Mouse (Mus musculus) lung, postnatal 0 days (tissue): ENCODE measurements around the gene Hoxa2. TPM values are rescaled to one million over a fixed set of nuclear protein-coding genes. Genes with fewer than 3 reads are reported as not detected.
A peak's percentile ranks its signal among the peaks of the same experiment; 100 is the strongest.

Source experiments
- ATAC-seq: fragments of 200-750 bp; cut with Nextera tagmentation; 2 replicates; pipeline ENCODE4 v1.8.0; 2017; ENCODE audit warnings: moderate library complexity
- DNase-seq: peaks from one replicate; pipeline ENCODE4 v3.0.0-alpha.2; 2016; ENCODE audit warnings: low spot score
- H3K27ac ChIP-seq: fragments of 300-500 bp; sonication (generic); 2 replicates; pipeline ENCODE4 v1.5.1; 2014; ENCODE audit warnings: antibody characterized with exemption, mild to moderate bottlenecking, low read length, mixed read lengths
- H3K27me3 ChIP-seq: fragments of 300-500 bp; sonication (generic); replicated peaks from 2 replicates; pipeline ENCODE4 v1.6.1; 2014; ENCODE audit warnings: low read length, mixed read lengths; ENCODE audit not compliant: insufficient read depth
- H3K36me3 ChIP-seq: fragments of 300-500 bp; sonication (generic); 2 replicates; pipeline ENCODE4 v1.6.1; 2014; ENCODE audit warnings: low read length, mixed read lengths; ENCODE audit not compliant: insufficient read depth
- H3K4me1 ChIP-seq: fragments of 300-500 bp; sonication (generic); 2 replicates; pipeline ENCODE4 v1.6.1; 2014; ENCODE audit warnings: antibody characterized with exemption, low read depth, low read length, mixed read lengths; ENCODE audit not compliant: insufficient read depth
- H3K4me2 ChIP-seq: fragments of 300-500 bp; sonication (generic); replicated peaks from 2 replicates; pipeline ENCODE4 v1.6.1; 2014; ENCODE audit warnings: low read depth, mild to moderate bottlenecking, low read length, moderate library complexity, mixed read lengths
- H3K4me3 ChIP-seq: fragments of 300-500 bp; sonication (generic); 2 replicates; pipeline ENCODE4 v1.5.1; 2014; ENCODE audit warnings: low read depth, low read length
- H3K9ac ChIP-seq: fragments of 300-500 bp; sonication (generic); replicated peaks from 2 replicates; pipeline ENCODE4 v1.6.1; 2014; ENCODE audit warnings: low read depth, mild to moderate bottlenecking
- H3K9me3 ChIP-seq: fragments of 300-500 bp; sonication (generic); 2 replicates; pipeline ENCODE4 v1.6.1; 2016; ENCODE audit warnings: low read length, mixed read lengths
- CTCF ChIP-seq: IDR thresholded peaks from 2 replicates; pipeline ENCODE4 v1.5.1; 2016; ENCODE audit warnings: antibody characterized with exemption, mild to moderate bottlenecking
- EP300 ChIP-seq: IDR thresholded peaks from 2 replicates; pipeline ENCODE4 v1.6.1; 2016; ENCODE audit warnings: antibody characterized with exemption, mild to moderate bottlenecking, control low read depth
- WGBS: fragments of 180-500 bp; shearing (Covaris S2); extraction: QIAGEN DNeasy Blood & Tissue Kit; methylation state at CpG from one replicate; pipeline ENCODE4 v1.1.7; 2014; 5-methylcytosine and 5-hydroxymethylcytosine counted together
- polyA plus RNA-seq: library from polyadenylated mRNA; unstranded; fragments of >200 nt; fragmentation: Nextera tagmentation; extraction: Ambion mirVana; gene quantifications from 2 replicates; pipeline ENCODE4 v1.2.1, GENCODE M21; 2015

Gene Hoxa2
- polyA plus RNA-seq, 1 experiment from 2014 or later: 7.2 TPM

DNA sequence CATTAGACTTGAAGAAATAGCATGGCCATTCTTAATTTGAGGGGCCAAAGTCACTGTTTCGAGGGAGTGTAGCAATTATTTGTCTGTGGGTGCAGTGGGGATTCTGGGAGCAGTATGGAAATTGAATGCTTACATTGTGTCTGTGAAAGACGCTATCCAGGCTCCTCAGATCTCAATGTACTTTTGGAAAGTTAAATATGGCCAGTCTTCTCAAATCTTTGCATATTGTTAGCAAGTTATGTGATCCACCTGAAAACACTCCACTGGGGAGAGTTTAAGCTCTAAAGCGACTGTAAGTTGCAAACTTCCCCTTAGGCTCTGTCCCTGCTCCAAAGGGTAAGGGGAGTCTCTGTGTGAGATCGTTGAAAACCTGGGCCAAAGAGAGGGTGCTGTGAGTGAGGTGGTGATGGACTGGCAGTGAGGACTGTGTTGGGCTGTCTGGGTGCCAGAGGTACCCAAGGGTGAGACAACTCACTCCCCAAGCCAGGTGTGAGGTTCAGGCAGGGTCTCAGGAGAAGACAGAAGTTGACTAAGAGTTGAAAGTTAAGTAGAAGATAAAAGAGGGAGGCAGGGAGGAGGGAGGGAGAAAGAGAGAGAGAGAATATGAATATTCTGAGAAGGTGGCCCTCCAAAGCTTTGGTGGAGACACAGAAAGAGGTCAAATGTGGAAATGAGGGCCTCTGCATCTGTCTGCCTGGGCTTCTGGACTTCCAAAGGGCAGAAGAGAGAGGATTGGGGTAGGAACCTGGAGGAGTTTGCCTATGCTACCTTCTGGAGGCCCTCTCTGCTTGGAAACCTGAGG lies 42.5 kb upstream of the Hoxa2 start:
- peak overlapping the region; percentile 55 for H3K4me2 ChIP-seq
- no peak for ATAC-seq
- TF ChIP-seq EP300 (no peak), CTCF (no peak)

DNA sequence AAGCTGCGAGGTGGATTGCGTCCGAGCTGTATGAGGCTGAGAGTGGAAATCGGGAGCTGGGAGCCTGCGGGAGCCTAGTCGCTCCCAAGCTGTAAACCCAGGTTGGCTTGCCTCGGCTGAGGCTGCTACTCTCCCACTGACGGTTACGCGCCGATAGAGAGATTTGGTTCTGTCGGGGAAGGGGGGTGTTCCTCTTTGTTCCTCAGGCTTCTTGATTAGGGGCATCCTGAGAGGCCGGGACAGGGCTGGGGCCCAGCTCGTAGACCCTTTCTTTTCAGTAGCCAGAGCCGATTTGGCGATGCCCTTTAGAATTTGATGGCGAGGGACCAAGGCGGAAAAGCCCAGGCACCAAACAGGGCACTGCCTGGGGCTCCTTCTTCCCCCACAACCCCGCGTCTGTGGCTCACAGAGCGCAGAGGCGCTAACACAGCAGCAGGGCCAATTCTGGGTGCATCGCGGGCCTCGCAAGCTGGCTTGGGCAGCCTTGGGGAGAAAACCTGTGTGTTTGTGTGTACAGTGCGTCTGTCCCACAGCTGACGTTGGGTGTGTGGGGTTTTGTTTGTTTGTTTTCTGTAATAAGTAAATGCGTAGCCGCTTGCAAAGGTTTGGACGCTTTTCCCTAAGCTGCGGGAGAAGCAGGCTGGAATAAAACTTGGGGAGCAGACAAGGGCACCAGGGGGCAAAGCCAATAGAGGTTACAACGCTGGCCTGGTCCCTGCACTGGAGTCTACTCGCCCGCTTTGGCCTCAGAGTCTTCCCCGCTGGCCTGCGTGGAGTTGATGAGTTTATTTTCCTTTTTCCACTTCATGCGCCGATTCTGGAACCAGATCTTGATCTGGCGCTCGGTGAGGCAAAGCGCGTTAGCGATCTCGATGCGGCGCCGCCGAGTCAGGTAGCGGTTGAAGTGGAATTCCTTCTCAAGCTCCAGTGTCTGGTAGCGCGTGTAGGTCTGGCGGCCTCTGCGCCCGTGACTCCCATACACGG lies 41.3 kb upstream of the Hoxa2 start:
- Histone ChIP-seq H3K4me3 (peak overlapping the region; percentile 12; the same call in 1 of the 2 replicates), H3K9me3 (no peaks in the 10 kb centered on the region), H3K27me3 (peaks cover 37% of the 10 kb centered on the region; the same call in 1 of the 2 replicates), H3K36me3 (no peaks in the 10 kb centered on the region), H3K27ac (peak overlapping the region; percentile 60), H3K4me1 (no peaks in the 10 kb centered on the region; the same call in 1 of the 2 replicates), H3K9ac (peak overlapping the region; percentile 26), H3K4me2 (peak overlapping the region; percentile 55)
- no peak for TF ChIP-seq EP300
- no peak for TF ChIP-seq CTCF
- ATAC-seq (no peak), DNase-seq (no peak)
- WGBS: 23% methylated on average over 55 of the region's 55 CpGs

More for the DNA sequence above, 42.5 kb upstream of the Hoxa2 start:
- Histone ChIP-seq H3K36me3 (no peaks in the 10 kb centered on the region), H3K9ac (no peak overlapping the region), H3K4me3 (peak overlapping the region; percentile 1; the same call in 1 of the 2 replicates), H3K9me3 (no peaks in the 10 kb centered on the region), H3K27me3 (peaks cover 46% of the 10 kb centered on the region; the same call in 1 of the 2 replicates), H3K4me1 (no peaks in the 10 kb centered on the region; the same call in 1 of the 2 replicates), H3K27ac (0 out of 2 replicates have a peak overlapping the region, but pooled peaks have one; percentile 59)
- DNase-seq: no peak
- WGBS: 34% methylated on average over 4 of the region's 4 CpGs

DNA sequence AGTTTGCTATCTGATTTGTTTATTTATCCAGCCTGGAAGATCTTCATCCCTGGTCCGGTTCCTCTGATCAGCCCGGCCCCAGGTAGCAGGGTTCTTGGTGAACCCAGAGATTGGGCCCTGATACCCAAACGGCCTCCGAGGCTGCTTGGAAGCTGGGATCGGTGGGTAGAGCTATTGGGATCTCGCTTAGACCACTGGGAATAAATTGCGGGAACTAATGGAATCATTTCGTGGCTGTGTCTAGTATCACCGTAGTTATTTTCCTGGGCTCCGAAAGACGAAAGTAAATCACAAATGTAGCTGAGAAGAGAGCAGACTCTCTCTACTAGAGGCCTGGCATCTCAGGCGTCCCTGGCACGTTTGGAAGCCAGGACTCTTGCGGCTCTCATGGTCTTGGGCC lies 40.6 kb upstream of the Hoxa2 start:
- 20% methylated on average over 14 of the region's 14 CpGs for WGBS
- peak overlapping the region; percentile 26; the same call in 1 of the 2 replicates for H3K9ac ChIP-seq
- no peaks in the 10 kb centered on the region for H3K9me3 ChIP-seq
- TF ChIP-seq EP300 (no peak), CTCF (no peak)
- H3K36me3 ChIP-seq: no peaks in the 10 kb centered on the region
- H3K4me2 ChIP-seq: peak overlapping the region; percentile 55
- H3K27me3 ChIP-seq: peaks cover 35% of the 10 kb centered on the region; the same call in 1 of the 2 replicates
- H3K4me3 ChIP-seq: peak overlapping the region; percentile 60
- no peaks in the 10 kb centered on the region; the same call in 1 of the 2 replicates for H3K4me1 ChIP-seq
- peak overlapping the region; percentile 60 for H3K27ac ChIP-seq
- no peak for ATAC-seq
- no peak for DNase-seq

DNA sequence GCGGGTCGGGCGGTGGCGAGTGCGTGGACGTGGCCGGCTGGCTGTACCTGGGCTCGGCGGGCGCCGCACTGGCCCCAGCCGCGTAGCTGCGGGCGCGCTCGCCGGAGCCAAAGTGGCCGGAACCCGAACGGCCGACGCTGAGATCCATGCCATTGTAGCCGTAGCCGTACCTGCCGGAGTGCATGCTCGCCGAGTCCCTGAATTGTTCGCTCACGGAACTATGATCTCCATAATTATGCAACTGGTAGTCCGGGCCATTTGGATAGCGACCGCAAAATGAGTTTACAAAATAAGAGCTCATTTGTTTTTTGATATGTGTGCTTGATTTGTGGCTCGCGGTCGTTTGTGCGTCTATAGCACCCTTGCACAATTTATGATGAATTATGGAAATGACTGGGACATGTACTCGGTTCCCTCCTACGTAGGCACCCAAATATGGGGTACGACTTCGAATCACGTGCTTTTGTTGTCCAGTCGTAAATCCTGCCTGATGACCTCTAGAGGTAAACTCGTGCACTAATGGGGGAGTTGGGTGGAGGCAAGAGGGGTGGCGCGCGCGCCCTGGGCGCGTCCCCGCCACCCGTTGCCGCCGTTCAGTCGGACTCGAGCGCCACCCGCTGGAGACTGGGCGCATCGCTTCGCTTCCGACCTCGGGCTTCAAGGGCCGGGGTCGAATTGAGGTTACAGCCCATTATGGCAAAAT lies 39.6 kb upstream of the Hoxa2 start, which contains the start of gene Hoxa5:
Gene Hoxa5, minus strand, starts transcription at position 538 of the 703 bp plus-strand sequence.
- H3K36me3 ChIP-seq: no peaks in the 10 kb centered on the region
- peak within 1 kb of the TSS; percentile 92 for H3K9ac ChIP-seq
- WGBS: under 1% methylated on average over 65 of the region's 65 CpGs
- no peaks in the 10 kb centered on the region for H3K9me3 ChIP-seq
- peak within 1 kb of the TSS; percentile 60 for H3K4me3 ChIP-seq
- H3K27ac ChIP-seq: peak within 1 kb of the TSS; percentile 87
- no peaks in the 10 kb centered on the region; the same call in 1 of the 2 replicates for H3K4me1 ChIP-seq
- TF ChIP-seq CTCF: peak; percentile 94
- peak; percentile 84 for TF ChIP-seq EP300
- H3K27me3 ChIP-seq: peaks cover 30% of the 10 kb centered on the region; the same call in 1 of the 2 replicates
- peak within 1 kb of the TSS; percentile 55 for H3K4me2 ChIP-seq
- DNase-seq: peak; percentile 98
- peak; percentile 93 for ATAC-seq

DNA sequence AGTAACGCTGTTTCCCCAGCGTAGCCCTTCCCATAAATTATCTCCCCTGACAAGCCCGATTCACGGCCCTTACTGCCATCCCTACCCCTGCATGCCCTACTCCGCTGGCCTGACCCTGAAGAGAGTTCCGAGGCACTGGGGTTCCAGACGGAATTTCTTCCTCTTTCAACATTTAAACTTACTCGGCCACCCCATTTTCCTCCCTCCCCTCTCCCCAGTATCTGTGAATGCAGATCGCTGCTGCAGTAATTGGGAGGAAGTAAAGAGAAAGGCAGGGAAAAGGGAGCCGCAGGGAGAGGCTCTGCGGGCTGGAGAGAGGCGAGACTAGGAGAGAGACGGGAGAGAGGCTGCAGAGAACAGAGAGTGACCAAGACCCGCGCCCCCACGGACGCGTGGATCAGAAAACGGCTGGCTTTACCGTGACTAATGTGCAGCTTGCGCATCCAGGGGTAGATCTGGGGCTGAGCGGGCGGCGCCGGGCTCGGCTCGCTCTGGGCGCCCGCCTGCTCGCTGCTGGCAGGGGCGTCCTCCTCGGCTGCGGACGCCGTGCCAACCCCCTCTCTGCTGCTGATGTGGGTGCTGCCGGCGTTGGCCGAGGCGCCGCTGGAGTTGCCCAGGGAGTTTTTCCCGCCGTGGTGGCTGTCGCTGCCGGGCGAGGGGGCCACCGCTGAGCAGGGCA lies 38.9 kb upstream of the Hoxa2 start:
- H3K9me3 ChIP-seq: no peaks in the 10 kb centered on the region
- no peak for TF ChIP-seq CTCF
- TF ChIP-seq EP300: no peak
- peak overlapping the region; percentile 60 for H3K4me3 ChIP-seq
- H3K4me1 ChIP-seq: no peaks in the 10 kb centered on the region; the same call in 1 of the 2 replicates
- WGBS: 2% methylated on average over 46 of the region's 46 CpGs
- H3K36me3 ChIP-seq: no peaks in the 10 kb centered on the region
- ATAC-seq (peak; percentile 17), DNase-seq (no peak)
- H3K27me3 ChIP-seq: peaks cover 26% of the 10 kb centered on the region; the same call in 1 of the 2 replicates
- peak overlapping the region; percentile 55 for H3K4me2 ChIP-seq
- peak overlapping the region; percentile 87 for H3K27ac ChIP-seq
- peak overlapping the region; percentile 92 for H3K9ac ChIP-seq
